16 mouse cellular contexts compared by ENCODE assay signal in the genomic region with DNA sequence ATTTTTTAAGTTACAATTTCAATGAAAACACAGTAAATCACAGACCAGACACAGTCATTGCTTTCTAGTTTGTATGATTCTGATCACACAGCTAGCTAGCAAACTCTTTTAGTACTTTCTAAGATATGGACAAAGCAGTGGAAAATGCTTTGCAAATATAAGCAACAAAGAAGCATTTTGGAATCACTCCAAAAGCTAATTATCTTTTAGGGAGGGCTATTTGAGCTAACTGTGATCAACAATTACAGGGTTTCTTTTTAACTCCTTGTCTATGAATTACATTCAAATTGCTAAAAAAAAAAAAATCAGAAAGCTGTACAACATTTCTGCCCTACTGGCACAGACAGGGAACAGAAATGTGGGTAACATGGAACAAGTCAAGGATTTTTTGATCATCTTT.
DNase-seq lines count a peak whose midpoint lies in the region; ATAC-seq and TF ChIP-seq lines count a peak whose summit lies in the region.
"Had no signal": no experiment of that assay in that cellular context is flagged by ENCODE, and none has a peak within 500 bp of the region (broad histone marks: within the 10 kb centered on the region; RNA-seq: fewer than 3 reads in every experiment).

No protein-coding gene starts in this region.

- H3K9me3 ChIP-seq in forebrain, embryonic 16.5 days (ENCODE audit: control insufficient read depth, low read length): no peaks in the 10 kb centered on the region
- H3K9me3 ChIP-seq in forebrain, embryonic 13.5 days (replicated peaks): no peaks in the 10 kb centered on the region
- H3K9me3 ChIP-seq: embryonic facial prominence, embryonic 10.5 days; embryonic facial prominence, embryonic 12.5 days; forebrain, embryonic 15.5 days had no signal

- H3K9ac ChIP-seq in forebrain, embryonic 16.5 days (replicated peaks; ENCODE audit: low read depth, low read length): no peak overlapping the region
- no peak overlapping the region for H3K9ac ChIP-seq in forebrain, embryonic 13.5 days
- H3K9ac ChIP-seq: embryonic facial prominence, embryonic 12.5 days; forebrain, embryonic 15.5 days had no signal

- no peaks in the 10 kb centered on the region for H3K36me3 ChIP-seq in forebrain, embryonic 16.5 days (ENCODE audit: control insufficient read depth, insufficient read depth)
- no peaks in the 10 kb centered on the region for H3K36me3 ChIP-seq in forebrain, embryonic 13.5 days (ENCODE audit: poor library complexity, severe bottlenecking)
- H3K36me3 ChIP-seq: embryonic facial prominence, embryonic 10.5 days; embryonic facial prominence, embryonic 12.5 days; forebrain, embryonic 15.5 days had no signal

- no peak for TF ChIP-seq CTCF in brain, embryonic 14.5 days (IDR thresholded peaks at IDR 0.05; ENCODE audit: borderline replicate concordance, extremely low read depth, insufficient read depth, insufficient read length)
- no peak for TF ChIP-seq CTCF in olfactory bulb, adult 2 months (IDR thresholded peaks at IDR 0.05; ENCODE audit: insufficient read depth, low read depth, low read length)

- H3K4me2 ChIP-seq in forebrain, embryonic 16.5 days (ENCODE audit: low read length): no peak overlapping the region
- H3K4me2 ChIP-seq in forebrain, embryonic 13.5 days: no peak overlapping the region
- H3K4me2 ChIP-seq: embryonic facial prominence, embryonic 12.5 days; forebrain, embryonic 15.5 days had no signal

- TF ChIP-seq POLR2A in brain, embryonic 14.5 days (IDR thresholded peaks at IDR 0.05; ENCODE audit: borderline replicate concordance, extremely low read depth, insufficient read depth, insufficient read length, poor library complexity, severe bottlenecking): no peak
- no peak for TF ChIP-seq POLR2A in olfactory bulb, adult 2 months (IDR thresholded peaks at IDR 0.05; ENCODE audit: insufficient read depth, low read depth, low read length)

- H3K27ac ChIP-seq in forebrain, embryonic 16.5 days (ENCODE audit: low read length): no peak overlapping the region
- H3K27ac ChIP-seq in forebrain, embryonic 13.5 days: no peak overlapping the region
- H3K27ac ChIP-seq in olfactory bulb, adult 2 months (ENCODE audit: insufficient read depth, low read depth, low read length): peak overlapping the region; percentile 15; the same call in 1 of the 2 replicates
- H3K27ac ChIP-seq: embryonic facial prominence, embryonic 10.5 days; embryonic facial prominence, embryonic 12.5 days; forebrain, embryonic 15.5 days had no signal

- DNase-seq in brain, embryonic 14.5 days (ENCODE audit: low read depth): peak; percentile 53
- DNase-seq in urinary bladder, adult 2 months (ENCODE audit: low spot score): no peak
- DNase-seq: adrenal gland, adult 2 months; adrenal gland, postnatal 10 days; adrenal gland, postnatal 25 days; cerebellum, adult 11-12 months; cerebellum, adult 2 months; cerebellum, adult 9-10 months; cerebellum, postnatal 10 days; cerebellum, postnatal 25 days had no signal

- H3K4me3 ChIP-seq in forebrain, embryonic 16.5 days (replicated peaks; ENCODE audit: low read length): no peak overlapping the region
- H3K4me3 ChIP-seq in forebrain, embryonic 13.5 days: no peak overlapping the region
- no peak overlapping the region for H3K4me3 ChIP-seq in olfactory bulb, adult 2 months (ENCODE audit: insufficient read depth, low read depth, low read length)
- H3K4me3 ChIP-seq: embryonic facial prominence, embryonic 10.5 days; embryonic facial prominence, embryonic 12.5 days; forebrain, embryonic 15.5 days had no signal

- ATAC-seq in forebrain, embryonic 16.5 days: peak; percentile 33; the same call in 1 of the 2 replicates
- ATAC-seq in forebrain, embryonic 13.5 days: no peak
- ATAC-seq: forebrain, embryonic 15.5 days had no signal

- no peaks in the 10 kb centered on the region for H3K27me3 ChIP-seq in forebrain, embryonic 16.5 days (replicated peaks; ENCODE audit: control insufficient read depth, insufficient read depth, low read length)
- no peaks in the 10 kb centered on the region for H3K27me3 ChIP-seq in forebrain, embryonic 13.5 days
- H3K27me3 ChIP-seq: embryonic facial prominence, embryonic 12.5 days; forebrain, embryonic 15.5 days had no signal

- H3K4me1 ChIP-seq in forebrain, embryonic 16.5 days (replicated peaks; ENCODE audit: control insufficient read depth, insufficient read depth, low read length): no peaks in the 10 kb centered on the region
- peaks cover 5% of the 10 kb centered on the region; the same call in 1 of the 2 replicates for H3K4me1 ChIP-seq in forebrain, embryonic 13.5 days
- H3K4me1 ChIP-seq in olfactory bulb, adult 2 months (ENCODE audit: control insufficient read depth, insufficient read depth, low read length): no peaks in the 10 kb centered on the region
- H3K4me1 ChIP-seq: embryonic facial prominence, embryonic 10.5 days; embryonic facial prominence, embryonic 12.5 days had no signal
